Mouse (Mus musculus) ES-Bruce4 (cell line): Measurements from ENCODE around the gene 1700088E04Rik.

Experiments used
- CTCF ChIP-seq: IDR thresholded peaks from one replicate; pipeline ENCODE4 v1.8.1; 2011; ENCODE audit warnings: low read depth, low read length
- EP300 ChIP-seq: IDR thresholded peaks from 2 replicates; pipeline ENCODE4 v1.6.1; 2011; ENCODE audit warnings: low read depth, low read length; ENCODE audit not compliant: insufficient read depth
- POLR2A ChIP-seq: IDR thresholded peaks from one replicate; pipeline ENCODE4 v1.8.1; 2011; ENCODE audit warnings: low read length; ENCODE audit not compliant: insufficient read depth

DNA sequence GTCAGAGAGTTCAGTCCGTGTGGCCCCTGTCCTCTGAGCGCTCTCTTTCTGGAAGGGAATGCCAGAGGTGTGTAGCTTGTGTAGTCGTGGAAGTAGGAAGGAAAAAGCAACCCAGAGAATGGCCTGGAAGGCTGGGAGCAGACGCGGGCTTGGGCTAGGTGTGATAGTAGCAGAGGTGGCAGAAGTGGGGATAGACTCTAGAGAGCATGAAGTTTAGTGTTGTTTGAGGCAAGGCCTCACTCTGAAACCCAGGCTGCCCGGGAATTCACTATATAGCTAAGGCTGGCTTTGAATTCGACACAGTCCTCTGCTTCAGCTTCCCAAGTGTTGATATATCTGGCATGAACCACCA lies 489 bp upstream of the 1700088E04Rik start:
- TF ChIP-seq POLR2A (no peak), EP300 (no peak), CTCF (no peak)
